Mouse (Mus musculus) heart, postnatal 0 days (tissue): ENCODE results near the gene Wfdc5. TPM values are rescaled to one million over a fixed set of nuclear protein-coding genes. Genes with fewer than 3 reads are reported as not detected.

Experiments used
- ATAC-seq: fragments of 200-750 bp; cut with Nextera tagmentation; 2 replicates; pipeline ENCODE4 v1.8.0; 2017; ENCODE audit warnings: low read depth, moderate number of reproducible peaks, moderate library complexity; ENCODE audit not compliant: insufficient read depth
- DNase-seq: peaks from one replicate; pipeline ENCODE4 v3.0.0-alpha.2; 2016; ENCODE audit warnings: low spot score
- H3K27ac ChIP-seq: fragments of 300-500 bp; sonication (generic); 2 replicates; pipeline ENCODE4 v1.5.1; 2014; ENCODE audit warnings: low read depth, mild to moderate bottlenecking
- H3K27me3 ChIP-seq: fragments of 300-500 bp; sonication (generic); 2 replicates; pipeline ENCODE4 v1.6.1; 2014; ENCODE audit warnings: low read length, mixed read lengths; ENCODE audit not compliant: control insufficient read depth, insufficient read depth
- H3K36me3 ChIP-seq: fragments of 300-500 bp; sonication (generic); replicated peaks from 2 replicates; pipeline ENCODE4 v1.6.1; 2014; ENCODE audit warnings: low read length, mixed read lengths; ENCODE audit not compliant: control insufficient read depth, insufficient read depth
- H3K4me1 ChIP-seq: fragments of 300-500 bp; sonication (generic); 2 replicates; pipeline ENCODE4 v1.6.1; 2014; ENCODE audit warnings: antibody characterized with exemption; ENCODE audit not compliant: control insufficient read depth, insufficient read depth
- H3K4me2 ChIP-seq: fragments of 300-500 bp; sonication (generic); 2 replicates; pipeline ENCODE4 v1.6.1; 2014; ENCODE audit warnings: low read depth, mild to moderate bottlenecking, low read length, moderate library complexity
- H3K4me3 ChIP-seq: fragments of 300-500 bp; sonication (generic); 2 replicates; pipeline ENCODE4 v1.5.1; 2014; ENCODE audit warnings: low read depth, low read length
- H3K9ac ChIP-seq: fragments of 300-500 bp; sonication (generic); replicated peaks from 2 replicates; pipeline ENCODE4 v1.6.1; 2014; ENCODE audit warnings: low read depth, low read length, mixed read lengths
- H3K9me3 ChIP-seq: fragments of 300-500 bp; sonication (generic); replicated peaks from 2 replicates; pipeline ENCODE4 v1.6.1; 2016; ENCODE audit warnings: low read length; ENCODE audit not compliant: control insufficient read depth
- CTCF ChIP-seq: IDR thresholded peaks from 2 replicates; pipeline ENCODE4 v1.5.1; 2016; ENCODE audit warnings: antibody characterized with exemption, control low read depth, low read depth
- EP300 ChIP-seq: IDR thresholded peaks from 2 replicates; pipeline ENCODE4 v1.6.1; 2016; ENCODE audit warnings: antibody characterized with exemption, low read depth
- WGBS: fragments of 180-500 bp; shearing (Covaris S2); extraction: QIAGEN DNeasy Blood & Tissue Kit; methylation state at CpG from one replicate; pipeline ENCODE4 v1.1.7; 2014; 5-methylcytosine and 5-hydroxymethylcytosine counted together
- polyA plus RNA-seq: library from polyadenylated mRNA; unstranded; fragments of >200 nt; fragmentation: Nextera tagmentation; extraction: Ambion mirVana; gene quantifications from 2 replicates; pipeline ENCODE4 v1.2.1, GENCODE M21; 2015
- total RNA-seq: library from RNA; depleted of rRNA; stranded (reverse); fragments of >200 nt; gene quantifications from 2 replicates; pipeline ENCODE4 v1.2.3, GENCODE M21; 2014; ENCODE audit warnings: low replicate concordance

The Wfdc5 gene
- total and polyA plus RNA-seq, 2 experiments from 2014 or later: not detected

DNA sequence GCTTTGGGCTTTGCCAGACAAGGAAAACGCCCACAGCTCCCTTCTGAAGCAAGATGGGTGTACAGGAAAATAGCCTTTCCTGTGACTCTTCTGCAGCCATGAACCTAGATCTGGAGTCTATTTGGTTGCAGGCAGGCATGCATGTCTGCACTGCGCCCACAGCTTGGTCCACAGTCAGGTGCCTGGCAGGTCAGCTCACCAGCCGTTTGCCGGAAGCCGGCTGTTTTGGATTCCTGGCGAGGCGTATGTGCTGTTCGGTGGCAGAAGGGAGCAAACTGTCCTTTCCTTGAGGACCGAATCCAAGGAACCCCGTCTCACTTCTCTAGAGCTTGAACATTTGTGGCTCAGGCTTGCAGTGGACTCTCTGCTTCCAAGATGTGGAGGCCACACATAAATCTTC is 28.5 kb downstream of the Wfdc5 start:
- Histone ChIP-seq H3K27me3 (no peaks in the 10 kb centered on the region), H3K9me3 (no peaks in the 10 kb centered on the region), H3K27ac (no peak overlapping the region), H3K4me2 (no peak overlapping the region), H3K4me1 (0 out of 2 replicates have a peak, but pooled peaks cover 7% of the 10 kb centered on the region), H3K4me3 (no peak overlapping the region), H3K36me3 (peaks cover 36% of the 10 kb centered on the region), H3K9ac (no peak overlapping the region)
- ATAC-seq (no peak), DNase-seq (no peak)
- no peak for TF ChIP-seq CTCF
- TF ChIP-seq EP300: no peak
- 89% methylated on average over 10 of the region's 10 CpGs for WGBS

DNA sequence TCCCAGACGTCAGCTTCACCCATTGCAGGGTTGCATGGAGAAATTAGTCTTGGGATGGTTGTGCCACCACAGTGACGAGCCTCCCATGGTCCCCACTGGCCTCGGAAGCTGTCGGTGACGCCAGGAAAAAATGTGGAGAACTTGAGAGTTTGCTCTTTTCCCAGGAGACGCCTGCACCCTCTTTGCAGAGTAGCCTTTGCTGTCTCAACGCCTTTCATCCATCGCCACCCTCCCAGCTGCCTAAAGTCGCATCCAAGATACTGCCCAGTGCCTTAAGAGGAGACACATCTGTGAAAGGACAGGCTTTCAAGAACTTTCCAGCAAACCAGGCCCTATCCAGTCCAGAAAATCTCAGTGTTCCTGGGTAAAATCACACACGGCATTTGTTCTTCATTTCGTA is 30.2 kb downstream of the Wfdc5 start:
- H3K36me3 ChIP-seq: peaks cover 36% of the 10 kb centered on the region
- no peak overlapping the region for H3K27ac ChIP-seq
- DNase-seq (no peak), ATAC-seq (no peak)
- no peak overlapping the region for H3K4me2 ChIP-seq
- 0 out of 2 replicates have a peak, but pooled peaks cover 7% of the 10 kb centered on the region for H3K4me1 ChIP-seq
- 90% methylated on average over 11 of the region's 11 CpGs for WGBS
- TF ChIP-seq EP300: no peak
- TF ChIP-seq CTCF: no peak
- no peaks in the 10 kb centered on the region for H3K27me3 ChIP-seq
- no peak overlapping the region for H3K4me3 ChIP-seq
- no peak overlapping the region for H3K9ac ChIP-seq
- H3K9me3 ChIP-seq: no peaks in the 10 kb centered on the region

DNA sequence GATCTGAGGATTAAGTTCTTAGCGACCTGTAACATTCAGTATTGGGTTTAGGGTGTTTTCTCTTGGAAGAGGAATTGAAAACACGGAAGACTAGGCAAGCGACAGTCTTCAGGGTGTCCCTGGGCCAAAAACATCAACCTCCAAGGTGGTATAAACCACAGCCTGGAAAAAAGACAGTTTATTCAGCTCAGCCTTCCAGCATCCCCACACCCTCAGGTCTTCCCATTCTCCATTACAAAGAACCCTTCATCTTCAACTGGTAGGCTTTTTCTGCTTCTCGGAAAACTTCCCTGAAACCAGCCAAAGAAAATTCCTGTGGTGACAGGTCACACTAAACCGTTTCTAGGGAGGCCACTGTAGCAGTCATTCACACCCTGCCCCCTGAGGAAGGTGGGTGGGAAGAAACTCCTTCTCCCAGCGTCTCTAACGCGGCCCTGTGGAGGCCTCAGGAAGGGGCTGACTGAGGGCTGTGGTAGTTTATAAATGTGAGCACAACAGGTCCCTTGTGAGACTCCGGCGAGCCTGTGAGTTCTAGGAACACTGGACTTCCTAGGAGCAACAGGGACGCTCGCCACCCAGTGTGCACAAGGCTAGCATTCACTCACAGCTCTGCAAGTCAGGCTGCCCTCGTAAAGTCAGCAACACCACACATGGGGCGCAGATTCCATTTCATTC is 32.3 kb downstream of the Wfdc5 start:
- Histone ChIP-seq H3K4me3 (no peak overlapping the region), H3K9me3 (no peaks in the 10 kb centered on the region), H3K36me3 (peaks cover 36% of the 10 kb centered on the region), H3K27me3 (no peaks in the 10 kb centered on the region), H3K4me2 (no peak overlapping the region), H3K4me1 (0 out of 2 replicates have a peak, but pooled peaks cover 7% of the 10 kb centered on the region), H3K27ac (0 out of 2 replicates have a peak overlapping the region, but pooled peaks have one; percentile 18), H3K9ac (no peak overlapping the region)
- 44% methylated on average over 14 of the region's 14 CpGs for WGBS
- DNase-seq: no peak
- peak; percentile 30; the same call in 1 of the 2 replicates for ATAC-seq
- TF ChIP-seq CTCF (no peak), EP300 (no peak)

DNA sequence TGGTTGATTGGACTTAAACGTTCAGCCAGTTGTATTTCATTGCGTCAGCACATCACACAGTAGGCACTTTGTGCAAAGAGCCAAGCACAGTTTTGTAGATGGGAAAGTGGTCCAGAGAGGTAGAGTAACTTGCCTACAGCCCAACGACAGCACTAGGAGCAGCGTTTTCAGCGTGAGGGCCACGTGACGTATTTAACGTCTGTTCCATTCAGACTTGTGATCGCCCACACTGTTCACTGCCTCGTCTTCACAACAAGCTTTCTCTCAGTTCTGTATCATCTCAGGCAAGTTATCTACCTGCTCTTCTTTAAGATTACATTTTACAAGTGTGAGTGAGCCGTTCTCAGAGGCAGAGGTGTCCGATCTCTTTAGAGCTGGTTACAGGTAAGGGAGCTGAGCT is 36.0 kb downstream of the Wfdc5 start:
- H3K9me3 ChIP-seq: no peaks in the 10 kb centered on the region
- no peaks in the 10 kb centered on the region for H3K27me3 ChIP-seq
- TF ChIP-seq CTCF: no peak
- no peak for TF ChIP-seq EP300
- 91% methylated on average over 12 of the region's 12 CpGs for WGBS
- no peak overlapping the region for H3K4me3 ChIP-seq
- no peak for DNase-seq
- H3K4me2 ChIP-seq: no peak overlapping the region
- no peak overlapping the region for H3K27ac ChIP-seq
- H3K4me1 ChIP-seq: peaks cover 18% of the 10 kb centered on the region; the same call in 1 of the 2 replicates
- ATAC-seq: no peak
- H3K36me3 ChIP-seq: peaks cover 2% of the 10 kb centered on the region; the same call in 1 of the 2 replicates
- H3K9ac ChIP-seq: no peak overlapping the region

DNA sequence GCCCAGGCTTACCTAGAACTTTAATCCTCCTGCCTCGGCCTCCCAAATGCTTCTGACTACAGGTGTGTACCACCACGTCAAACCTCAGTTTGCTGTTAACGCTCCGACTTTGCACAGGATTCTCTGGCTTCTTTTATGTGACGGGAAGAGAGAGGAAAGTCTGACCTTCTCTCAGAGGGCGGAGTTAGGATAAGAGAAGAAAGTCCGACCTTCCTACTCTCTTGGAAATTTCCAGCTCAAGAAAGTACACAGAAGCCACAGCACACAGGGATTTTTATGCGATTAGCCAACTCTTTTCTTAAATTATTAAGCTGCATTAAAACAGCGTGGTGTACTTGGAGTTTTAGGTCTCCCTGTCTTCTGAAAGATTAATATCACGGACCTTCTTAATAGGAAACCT is 38.0 kb downstream of the Wfdc5 start:
- H3K4me2 ChIP-seq: no peak overlapping the region
- ATAC-seq (no peak), DNase-seq (no peak)
- no peak overlapping the region for H3K4me3 ChIP-seq
- no peak for TF ChIP-seq CTCF
- no peak for TF ChIP-seq EP300
- H3K27me3 ChIP-seq: no peaks in the 10 kb centered on the region
- H3K27ac ChIP-seq: no peak overlapping the region
- H3K36me3 ChIP-seq: no peaks in the 10 kb centered on the region
- H3K4me1 ChIP-seq: peaks cover 15% of the 10 kb centered on the region
- no peak overlapping the region for H3K9ac ChIP-seq
- H3K9me3 ChIP-seq: no peaks in the 10 kb centered on the region
- WGBS: 76% methylated on average over 10 of the region's 10 CpGs

DNA sequence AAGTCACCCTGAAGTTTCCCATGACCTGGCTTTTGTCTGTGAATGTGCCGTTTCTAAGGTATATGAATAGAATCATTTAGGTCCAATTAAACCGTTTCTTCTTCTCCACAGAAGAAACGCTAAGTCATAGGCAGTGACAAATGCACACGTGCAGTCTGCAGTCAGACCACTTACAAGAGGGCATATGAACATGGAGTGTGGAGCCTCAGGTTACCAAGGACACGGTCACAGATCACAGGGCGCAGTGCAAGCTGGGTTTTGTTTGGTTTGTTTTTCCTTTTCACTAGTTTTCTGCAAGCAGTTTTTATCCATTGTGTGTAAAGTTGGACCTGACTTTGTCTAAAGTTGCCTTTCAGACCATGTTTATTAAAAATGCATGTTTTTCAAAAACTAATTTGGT is 38.5 kb downstream of the Wfdc5 start:
- Histone ChIP-seq H3K36me3 (no peaks in the 10 kb centered on the region), H3K9ac (no peak overlapping the region), H3K4me3 (no peak overlapping the region), H3K4me2 (no peak overlapping the region), H3K27me3 (no peaks in the 10 kb centered on the region), H3K4me1 (peaks cover 15% of the 10 kb centered on the region), H3K9me3 (no peaks in the 10 kb centered on the region), H3K27ac (no peak overlapping the region)
- no peak for ATAC-seq
- no peak for DNase-seq
- 81% methylated on average over 6 of the region's 6 CpGs for WGBS
- TF ChIP-seq CTCF: no peak
- no peak for TF ChIP-seq EP300
